ENCODE assay signal across 1 mouse cellular context in the genomic region with DNA sequence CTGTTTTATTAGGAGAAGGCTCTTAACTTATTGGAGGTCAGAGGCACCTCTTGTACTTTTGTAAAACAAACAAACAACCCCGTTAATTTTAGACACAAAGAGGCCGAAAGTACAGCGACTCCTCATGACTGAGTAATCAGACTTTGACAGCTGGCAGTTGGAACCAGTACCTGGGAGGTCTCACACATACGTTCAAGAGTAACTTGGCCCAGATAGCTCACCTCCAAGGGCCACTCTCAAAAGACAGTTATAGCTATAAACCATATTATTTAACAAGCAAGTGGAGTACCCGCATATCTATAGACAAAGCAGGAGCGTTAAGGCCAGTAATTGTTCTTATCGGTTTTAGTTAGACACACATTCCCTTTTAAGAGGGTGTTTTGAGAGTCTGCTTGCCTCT.
TF ChIP-seq lines count a peak whose summit lies in the region.

No protein-coding gene starts in this region.

TF ChIP-seq in MEL, 35 proteins besides CTCF, POLR2A, EP300 and RAD21 (continued from another document):
- no peak for TF ChIP-seq E2F4 (IDR thresholded peaks at IDR 0.05; ENCODE audit: borderline replicate concordance, low read depth, low read length)
- TF ChIP-seq KAT2A (conservative IDR thresholded peaks at IDR 0.05; ENCODE audit: low read depth, low read length), result no peak
- no peak for TF ChIP-seq USF2 (IDR thresholded peaks at IDR 0.05; ENCODE audit: borderline replicate concordance in 1 of 2, insufficient read depth in 1 of 2, low read depth in 1 of 2, low read length in 2 of 2)
- TF ChIP-seq MYC (IDR thresholded peaks at IDR 0.05; ENCODE audit: low read depth, low read length), result no peak
- peak; percentile 76 for TF ChIP-seq MYB (IDR thresholded peaks at IDR 0.05; ENCODE audit: low read depth, low read length)
- peak; percentile 63; the same call in 1 of the 2 replicates for TF ChIP-seq TCF12 (IDR thresholded peaks at IDR 0.05; ENCODE audit: low read depth, low read length)
- TF ChIP-seq GABPA (IDR thresholded peaks at IDR 0.05; ENCODE audit: low read depth, low read length), result no peak
- no peak for TF ChIP-seq ZNF384 (IDR thresholded peaks at IDR 0.05; ENCODE audit: low read depth, low read length)
- TF ChIP-seq SIN3A (IDR thresholded peaks at IDR 0.05; ENCODE audit: low read length), result peak; percentile 39; the same call in 1 of the 2 replicates
- TF ChIP-seq ELF1 (IDR thresholded peaks at IDR 0.05; ENCODE audit: low read depth, low read length), result no peak
- TF ChIP-seq HCFC1 (IDR thresholded peaks at IDR 0.05; ENCODE audit: low read depth, low read length), result no peak
- no peak for TF ChIP-seq SMC3 (IDR thresholded peaks at IDR 0.05; ENCODE audit: low read depth, low read length)
- TF ChIP-seq BHLHE40 (IDR thresholded peaks at IDR 0.05; ENCODE audit: borderline replicate concordance, low read depth, low read length), result no peak
- no peak for TF ChIP-seq UBTF (IDR thresholded peaks at IDR 0.05; ENCODE audit: borderline replicate concordance, insufficient read depth, low read depth, low read length)
- TF ChIP-seq ZKSCAN1 (IDR thresholded peaks at IDR 0.05; ENCODE audit: low read depth, low read length), result no peak
- TF ChIP-seq ZC3H11A (IDR thresholded peaks at IDR 0.05; ENCODE audit: low read depth, low read length), result no peak
- TF ChIP-seq MAFK (IDR thresholded peaks at IDR 0.05; ENCODE audit: borderline replicate concordance, low read depth, low read length), result no peak
- TF ChIP-seq POLR2AphosphoS2 (IDR thresholded peaks at IDR 0.05; ENCODE audit: low read length), result no peak
- no peak for TF ChIP-seq NRF1 (IDR thresholded peaks at IDR 0.05; ENCODE audit: insufficient read depth, low read depth, low read length, poor library complexity, severe bottlenecking)
- TF ChIP-seq CHD1 (IDR thresholded peaks at IDR 0.05; ENCODE audit: low read depth, low read length), result no peak
- TF ChIP-seq NELFE (IDR thresholded peaks at IDR 0.05; ENCODE audit: low read depth, low read length), result no peak
- TF ChIP-seq MAZ (IDR thresholded peaks at IDR 0.05; ENCODE audit: low read depth, low read length), result no peak
- no peak for TF ChIP-seq ZMIZ1 (IDR thresholded peaks at IDR 0.05; ENCODE audit: low read depth, low read length)
- no peak for TF ChIP-seq MXI1 (IDR thresholded peaks at IDR 0.05; ENCODE audit: low read depth, low read length)
- no peak for TF ChIP-seq RCOR1 (IDR thresholded peaks at IDR 0.05; ENCODE audit: low read depth, low read length)
- no peak for TF ChIP-seq TBP (IDR thresholded peaks at IDR 0.05; ENCODE audit: low read depth, low read length)
